Mouse (Mus musculus) hindbrain, embryonic 11.5 days (tissue): Measurements from ENCODE around the gene Osbp. TPM values are rescaled to one million over a fixed set of nuclear protein-coding genes. Genes with fewer than 3 reads are reported as not detected.

Experiments used
- ATAC-seq: fragments of 200-750 bp; cut with Nextera tagmentation; 2 replicates; pipeline ENCODE4 v1.8.0; 2017; ENCODE audit warnings: mild to moderate bottlenecking, moderate TSS enrichment, moderate library complexity; ENCODE audit not compliant: low FRiP score
- DNase-seq: peaks from one replicate; pipeline ENCODE4 v3.0.0-alpha.2; 2015; ENCODE audit warnings: low spot score
- H3K27ac ChIP-seq: fragments of 300-500 bp; sonication (generic); 2 replicates; pipeline ENCODE4 v1.5.1; 2014; ENCODE audit warnings: mild to moderate bottlenecking, low read depth, low read length
- H3K27me3 ChIP-seq: fragments of 300-500 bp; sonication (generic); 2 replicates; pipeline ENCODE4 v1.6.1; 2014; ENCODE audit warnings: mild to moderate bottlenecking, low read length, moderate library complexity, mixed read lengths; ENCODE audit not compliant: control insufficient read depth, insufficient read depth
- H3K36me3 ChIP-seq: fragments of 300-500 bp; sonication (generic); 2 replicates; pipeline ENCODE4 v1.6.1; 2014; ENCODE audit warnings: mild to moderate bottlenecking, low read length, moderate library complexity, mixed read lengths; ENCODE audit not compliant: control insufficient read depth, insufficient read depth
- H3K4me1 ChIP-seq: fragments of 300-500 bp; sonication (generic); replicated peaks from 2 replicates; pipeline ENCODE4 v1.6.1; 2014; ENCODE audit warnings: low read length, mixed read lengths; ENCODE audit not compliant: control insufficient read depth, insufficient read depth
- H3K4me2 ChIP-seq: fragments of 300-500 bp; sonication (generic); replicated peaks from 2 replicates; pipeline ENCODE4 v1.6.1; 2014; ENCODE audit warnings: mild to moderate bottlenecking, low read depth, low read length
- H3K4me3 ChIP-seq: fragments of 300-500 bp; sonication (generic); 2 replicates; pipeline ENCODE4 v1.5.1; 2014; ENCODE audit warnings: low read depth, low read length
- H3K9ac ChIP-seq: fragments of 300-500 bp; sonication (generic); 2 replicates; pipeline ENCODE4 v1.6.1; 2014; ENCODE audit warnings: low read depth, low read length
- H3K9me3 ChIP-seq: fragments of 300-500 bp; sonication (generic); 2 replicates; pipeline ENCODE4 v1.6.1; 2016; ENCODE audit warnings: low read length; ENCODE audit not compliant: control insufficient read depth
- WGBS: fragments of 180-500 bp; shearing (Covaris S2); extraction: QIAGEN DNeasy Blood & Tissue Kit; methylation state at CpG from one replicate; pipeline ENCODE4 v1.1.7; 2014; 5-methylcytosine and 5-hydroxymethylcytosine counted together
- polyA plus RNA-seq: library from polyadenylated mRNA; unstranded; fragments of >200 nt; fragmentation: Nextera tagmentation; extraction: Ambion mirVana; gene quantifications from 2 replicates; pipeline ENCODE4 v1.2.1, GENCODE M21; 2014

Osbp gene
- polyA plus RNA-seq, 1 experiment from 2014 or later = 8.3 TPM

DNA sequence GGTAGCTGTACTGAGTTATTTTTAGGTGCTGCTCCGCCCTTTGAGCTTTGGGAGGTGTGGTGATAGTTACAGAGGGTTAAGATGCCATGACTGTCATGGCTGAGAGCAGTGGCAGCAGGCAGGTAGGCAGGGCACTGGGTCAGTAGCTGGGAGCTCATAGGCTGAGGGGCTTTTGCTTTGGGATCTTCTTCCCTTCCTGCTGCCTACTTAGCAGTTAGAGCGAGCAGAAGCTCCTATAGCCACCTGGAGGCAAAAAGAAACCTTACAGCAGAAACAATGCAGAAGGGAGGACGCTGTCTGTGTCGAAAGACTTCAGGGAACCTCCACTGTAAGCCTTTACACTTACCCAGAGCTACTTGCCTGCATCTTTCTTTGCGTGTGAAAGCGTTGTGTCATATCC is 11.5 kb upstream of the Osbp start:
- Histone ChIP-seq H3K27me3 (no peaks in the 10 kb centered on the region), H3K4me3 (no peak overlapping the region), H3K4me2 (no peak overlapping the region), H3K36me3 (no peaks in the 10 kb centered on the region), H3K9me3 (no peaks in the 10 kb centered on the region), H3K9ac (no peak overlapping the region), H3K4me1 (no peaks in the 10 kb centered on the region), H3K27ac (no peak overlapping the region)
- WGBS = 65% methylated on average over 5 of the region's 6 CpGs
- ATAC-seq (no peak), DNase-seq (no peak)

DNA sequence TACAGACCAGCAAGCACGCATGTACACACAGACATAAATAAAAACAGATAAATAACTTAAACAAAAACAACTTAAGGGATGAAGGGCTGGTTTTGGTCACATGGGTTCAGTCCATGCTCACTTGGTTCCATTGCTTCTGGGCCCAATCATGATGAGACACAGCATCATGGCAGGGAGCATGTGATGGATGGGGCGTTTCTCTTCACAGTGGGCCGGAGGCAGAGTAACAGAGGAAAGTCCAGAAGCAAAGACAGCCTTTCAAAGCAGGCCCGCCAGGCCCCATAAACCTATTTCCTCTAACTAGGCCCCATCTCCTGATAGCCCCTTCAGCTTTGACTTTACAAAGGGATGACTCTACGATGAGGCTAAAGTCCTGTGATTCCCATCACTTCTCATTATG is 9.1 kb upstream of the Osbp start:
- Histone ChIP-seq H3K27ac (no peak overlapping the region), H3K9me3 (no peaks in the 10 kb centered on the region), H3K4me2 (no peak overlapping the region), H3K4me3 (no peak overlapping the region), H3K9ac (no peak overlapping the region), H3K36me3 (no peaks in the 10 kb centered on the region), H3K4me1 (no peaks in the 10 kb centered on the region), H3K27me3 (no peaks in the 10 kb centered on the region)
- WGBS = 87% methylated on average over 5 of the region's 5 CpGs
- DNase-seq (no peak), ATAC-seq (no peak)

DNA sequence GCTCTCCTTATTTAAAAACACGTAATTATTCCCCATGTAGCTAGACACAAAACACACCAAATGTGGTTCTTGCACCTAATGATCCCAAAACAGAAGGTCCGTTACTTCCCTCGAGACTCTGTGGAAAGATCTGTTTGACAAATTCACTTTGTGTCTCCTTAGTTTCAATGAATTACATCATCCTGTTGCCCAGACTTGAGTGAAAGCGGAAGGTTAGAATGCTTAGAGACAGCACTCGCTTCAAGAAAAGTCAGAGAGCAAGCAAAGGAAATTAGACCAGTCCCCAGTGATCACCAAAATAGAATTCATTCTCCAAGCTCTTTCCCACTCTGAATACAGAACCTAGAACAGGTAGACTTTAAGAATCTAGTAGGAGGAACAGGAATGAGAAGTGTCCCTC is 8.3 kb upstream of the Osbp start:
- H3K4me2 ChIP-seq = no peak overlapping the region
- no peak overlapping the region for H3K9ac ChIP-seq
- DNase-seq = no peak
- no peaks in the 10 kb centered on the region for H3K36me3 ChIP-seq
- no peaks in the 10 kb centered on the region for H3K4me1 ChIP-seq
- WGBS = 95% methylated on average over 5 of the region's 5 CpGs
- no peaks in the 10 kb centered on the region for H3K27me3 ChIP-seq
- H3K27ac ChIP-seq = no peak overlapping the region
- H3K4me3 ChIP-seq = no peak overlapping the region
- H3K9me3 ChIP-seq = no peaks in the 10 kb centered on the region
- ATAC-seq = no peak

DNA sequence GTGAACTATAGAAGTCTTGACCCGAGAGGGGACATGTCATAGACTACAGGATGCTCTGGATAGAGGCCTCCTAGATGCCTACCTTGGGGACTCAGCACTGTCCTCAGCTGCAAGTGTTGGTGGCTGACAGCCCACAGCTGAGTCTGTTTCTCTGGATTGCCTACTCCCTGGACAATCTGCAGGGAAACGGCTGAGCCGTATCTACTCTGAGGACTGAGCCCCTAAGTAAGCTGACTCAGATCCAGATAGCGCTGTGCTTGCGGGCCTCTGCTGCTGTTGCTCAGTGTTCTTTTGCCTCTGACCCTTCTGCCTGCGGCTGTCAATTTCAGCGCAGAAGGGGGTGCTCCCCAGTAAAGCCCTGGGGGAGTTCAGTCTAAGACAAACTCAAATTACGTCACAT is 7.9 kb upstream of the Osbp start:
- Histone ChIP-seq H3K9ac (no peak overlapping the region), H3K36me3 (no peaks in the 10 kb centered on the region), H3K4me3 (no peak overlapping the region), H3K4me1 (no peaks in the 10 kb centered on the region), H3K4me2 (no peak overlapping the region), H3K9me3 (no peaks in the 10 kb centered on the region), H3K27me3 (no peaks in the 10 kb centered on the region), H3K27ac (no peak overlapping the region)
- no peak for ATAC-seq
- DNase-seq = no peak
- WGBS = 82% methylated on average over 8 of the region's 8 CpGs

DNA sequence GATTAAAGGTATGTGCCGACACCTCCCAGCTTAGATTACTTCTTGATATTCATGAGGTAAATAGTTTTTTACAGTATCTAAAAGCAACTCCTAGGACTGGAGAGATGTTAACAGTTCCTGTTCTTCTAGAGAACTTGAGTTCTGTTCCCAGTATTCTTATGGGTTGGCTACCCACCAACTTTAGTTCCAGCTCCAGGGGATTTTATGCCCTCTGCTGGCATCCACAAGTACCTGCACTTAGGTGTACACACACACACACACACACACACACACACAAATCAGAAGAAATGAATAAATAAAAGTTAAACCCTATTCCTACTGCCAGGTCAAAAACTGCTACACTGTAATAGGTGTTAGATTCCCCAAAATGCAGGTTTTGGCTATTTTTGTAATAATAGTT is 1.5 kb upstream of the Osbp start:
- peak; percentile 10 for DNase-seq

DNA sequence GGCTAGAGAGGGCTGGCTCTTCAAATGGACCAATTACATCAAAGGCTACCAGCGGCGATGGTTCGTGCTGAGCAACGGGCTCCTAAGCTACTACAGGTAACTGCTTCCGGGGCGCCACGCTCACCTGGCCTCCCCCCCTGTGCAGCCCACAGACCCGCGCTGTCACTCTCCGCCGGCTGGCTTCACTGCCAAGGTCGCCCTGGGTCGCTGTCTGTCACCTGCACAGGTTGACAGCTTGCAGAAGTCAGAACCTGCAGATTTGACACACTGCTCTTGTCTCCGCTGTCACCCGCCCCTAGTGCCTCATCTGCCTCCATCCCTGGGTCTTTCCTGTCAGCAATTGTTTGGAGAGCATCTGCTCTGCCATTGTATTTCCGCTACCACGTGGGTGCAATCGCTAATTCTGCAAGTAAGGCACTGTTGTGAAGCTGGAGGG is 478 bp downstream of the Osbp start:
- peaks cover 6% of the 10 kb centered on the region for H3K4me1 ChIP-seq
- no peaks in the 10 kb centered on the region for H3K9me3 ChIP-seq
- no peaks in the 10 kb centered on the region for H3K36me3 ChIP-seq
- H3K9ac ChIP-seq = peak overlapping the region; percentile 83
- peak overlapping the region; percentile 90 for H3K4me3 ChIP-seq
- H3K27me3 ChIP-seq = no peaks in the 10 kb centered on the region
- peak overlapping the region; percentile 94 for H3K4me2 ChIP-seq
- peak overlapping the region; percentile 67; the same call in 1 of the 2 replicates for H3K27ac ChIP-seq
- no peak for ATAC-seq
- 0% methylated on average over 18 of the region's 18 CpGs for WGBS
- peak; percentile 37 for DNase-seq

More for the DNA sequence above, 1.5 kb upstream of the Osbp start:
- H3K4me1 ChIP-seq = peaks cover 6% of the 10 kb centered on the region
- H3K9ac ChIP-seq = peak overlapping the region; percentile 67; the same call in 1 of the 2 replicates
- 96% methylated on average over 1 of the region's 1 CpGs for WGBS
- peak overlapping the region; percentile 45 for H3K4me2 ChIP-seq
- no peaks in the 10 kb centered on the region for H3K9me3 ChIP-seq
- H3K27ac ChIP-seq = peak overlapping the region; percentile 68; the same call in 1 of the 2 replicates
- ATAC-seq = no peak
- H3K4me3 ChIP-seq = no peak overlapping the region
- H3K36me3 ChIP-seq = no peaks in the 10 kb centered on the region
- H3K27me3 ChIP-seq = no peaks in the 10 kb centered on the region

DNA sequence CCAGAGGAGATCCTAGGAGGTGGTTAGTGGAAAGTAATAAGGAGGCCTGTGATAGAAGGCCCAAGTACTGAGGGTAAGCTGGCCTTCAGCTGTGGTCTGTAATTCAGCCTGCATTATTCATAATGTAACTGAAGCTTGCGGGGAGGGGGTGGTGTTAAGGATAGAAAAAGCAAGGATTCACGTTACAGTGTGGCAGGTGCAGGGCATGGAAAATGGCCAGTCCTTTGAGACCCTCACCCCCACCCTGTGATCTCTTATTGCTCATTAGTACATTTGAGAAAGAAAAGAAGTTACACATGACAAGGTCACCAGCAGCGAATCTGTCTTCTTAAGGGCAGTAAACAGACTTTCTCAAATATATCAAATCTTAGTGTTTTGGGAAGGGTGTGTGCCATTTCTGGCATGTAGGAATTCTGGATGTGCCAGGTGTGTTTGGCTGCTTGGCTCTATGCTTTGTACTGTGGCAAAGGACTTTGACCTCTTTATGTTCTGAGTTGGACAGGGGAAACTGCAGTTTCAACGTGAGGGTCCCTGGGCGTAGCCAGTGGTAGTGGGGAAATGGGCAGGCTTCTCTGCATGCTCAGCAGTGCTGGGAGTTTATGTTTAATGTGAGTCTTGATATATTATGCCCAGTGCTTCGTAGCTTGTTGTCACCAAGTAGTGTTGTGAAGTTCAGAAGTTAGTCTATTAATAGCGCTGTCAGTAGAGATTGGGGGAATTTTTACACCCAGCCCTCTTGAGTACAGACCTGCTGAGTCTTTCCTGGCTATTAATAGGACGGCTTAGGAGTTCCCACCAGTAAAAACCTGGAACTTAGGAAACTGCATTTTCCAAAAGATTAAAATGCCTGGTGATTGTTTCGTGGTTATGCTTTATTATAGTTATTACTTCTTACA is 3.7 kb downstream of the Osbp start:
- ATAC-seq (no peak), DNase-seq (no peak)
- Histone ChIP-seq H3K9ac (no peak overlapping the region), H3K4me3 (no peak overlapping the region), H3K36me3 (0 out of 2 replicates have a peak, but pooled peaks cover 7% of the 10 kb centered on the region), H3K9me3 (no peaks in the 10 kb centered on the region), H3K27me3 (no peaks in the 10 kb centered on the region), H3K27ac (no peak overlapping the region), H3K4me1 (peaks cover 6% of the 10 kb centered on the region), H3K4me2 (no peak overlapping the region)
- WGBS = 89% methylated on average over 9 of the region's 9 CpGs

DNA sequence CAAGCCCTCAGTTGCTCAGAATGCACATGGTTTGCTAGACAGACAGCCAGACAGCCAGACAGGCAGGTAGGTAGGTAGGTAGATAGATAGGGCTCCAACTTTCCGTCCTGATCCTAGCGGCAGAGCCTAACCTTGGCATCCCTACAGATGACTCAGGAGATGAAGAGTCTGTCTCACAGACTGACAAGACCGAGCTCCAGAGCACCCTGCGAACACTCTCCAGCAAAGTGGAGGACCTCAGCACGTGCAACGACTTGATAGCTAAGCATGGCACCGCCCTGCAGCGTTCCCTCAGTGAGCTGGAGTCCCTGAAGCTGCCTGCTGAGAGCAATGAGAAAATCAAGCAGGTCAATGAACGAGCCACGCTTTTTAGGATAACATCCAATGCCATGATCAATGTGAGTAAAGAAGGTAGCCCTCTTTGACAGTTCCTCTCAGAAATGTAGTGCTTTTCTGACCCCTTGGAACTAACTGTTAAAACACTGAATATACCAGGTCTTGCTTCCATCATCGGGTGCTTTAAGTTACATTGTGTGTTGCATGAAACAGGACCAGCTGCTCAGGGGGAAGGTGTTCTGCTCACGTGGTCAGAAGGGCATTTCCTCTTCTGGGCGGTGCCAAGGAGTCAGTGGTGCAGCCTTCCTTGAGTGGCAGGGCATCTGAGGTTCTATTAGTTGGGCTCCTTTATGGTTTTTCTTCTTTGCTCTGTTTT is 7.9 kb downstream of the Osbp start:
- Histone ChIP-seq H3K27me3 (no peaks in the 10 kb centered on the region), H3K4me1 (no peaks in the 10 kb centered on the region), H3K4me3 (no peak overlapping the region), H3K4me2 (no peak overlapping the region), H3K36me3 (0 out of 2 replicates have a peak, but pooled peaks cover 11% of the 10 kb centered on the region), H3K27ac (no peak overlapping the region), H3K9me3 (no peaks in the 10 kb centered on the region), H3K9ac (no peak overlapping the region)
- DNase-seq (no peak), ATAC-seq (no peak)
- 93% methylated on average over 13 of the region's 13 CpGs for WGBS
